Mouse (Mus musculus) intestine, postnatal 0 days (tissue): ENCODE measurements at regions not wholly inside any gene's neighbourhood (a gene's known extent, or its start where the extent isn't known, plus 50 kb on each side); places are given as distances from the start of the nearest gene placed in this dataset.

ENCODE experiments used
- ATAC-seq: fragments of 200-750 bp; cut with Nextera tagmentation; 2 replicates; pipeline ENCODE4 v1.8.0; 2017; ENCODE audit warnings: mild to moderate bottlenecking, moderate TSS enrichment, moderate library complexity
- H3K27ac ChIP-seq: fragments of 300-500 bp; sonication (generic); 2 replicates; pipeline ENCODE4 v1.5.1; 2014; ENCODE audit warnings: mild to moderate bottlenecking, low read depth, low read length, moderate library complexity
- H3K27me3 ChIP-seq: fragments of 300-500 bp; sonication (generic); replicated peaks from 2 replicates; pipeline ENCODE4 v1.6.1; 2014; ENCODE audit warnings: low read length, mixed read lengths; ENCODE audit not compliant: control insufficient read depth, insufficient read depth
- H3K36me3 ChIP-seq: fragments of 300-500 bp; sonication (generic); 2 replicates; pipeline ENCODE4 v1.6.1; 2014; ENCODE audit warnings: mild to moderate bottlenecking, moderate library complexity; ENCODE audit not compliant: control insufficient read depth, insufficient read depth
- H3K4me1 ChIP-seq: fragments of 300-500 bp; sonication (generic); replicated peaks from 2 replicates; pipeline ENCODE4 v1.6.1; 2014; ENCODE audit warnings: antibody characterized with exemption, low read length, mixed read lengths; ENCODE audit not compliant: control insufficient read depth, insufficient read depth
- H3K4me2 ChIP-seq: fragments of 300-500 bp; sonication (generic); replicated peaks from 2 replicates; pipeline ENCODE4 v1.6.1; 2014; ENCODE audit warnings: low read depth, mild to moderate bottlenecking, moderate library complexity
- H3K4me3 ChIP-seq: fragments of 300-500 bp; sonication (generic); 2 replicates; pipeline ENCODE4 v1.5.1; 2014; ENCODE audit warnings: low read depth, low read length
- H3K9ac ChIP-seq: fragments of 300-500 bp; sonication (generic); 2 replicates; pipeline ENCODE4 v1.6.1; 2014; ENCODE audit warnings: mild to moderate bottlenecking, low read depth, low read length
- H3K9me3 ChIP-seq: fragments of 300-500 bp; sonication (generic); 2 replicates; pipeline ENCODE4 v1.6.1; 2016; ENCODE audit warnings: mixed run types; ENCODE audit not compliant: control insufficient read depth
- CTCF ChIP-seq: sonication (generic); IDR thresholded peaks from 2 replicates; pipeline ENCODE4 v1.5.1; 2016; ENCODE audit warnings: low read depth, mild to moderate bottlenecking, control low read depth, antibody characterized with exemption, moderate library complexity
- WGBS: fragments of 180-500 bp; shearing (Covaris S2); extraction: QIAGEN DNeasy Blood & Tissue Kit; methylation state at CpG from one replicate; pipeline ENCODE4 v1.1.7; 2014; 5-methylcytosine and 5-hydroxymethylcytosine counted together

- Histone ChIP-seq H3K27me3 (no peaks in the 10 kb centered on the region), H3K4me3 (no peak overlapping the region), H3K9ac (no peak overlapping the region), H3K36me3 (no peaks in the 10 kb centered on the region), H3K4me1 (no peaks in the 10 kb centered on the region), H3K9me3 (no peaks in the 10 kb centered on the region), H3K4me2 (no peak overlapping the region), H3K27ac (no peak overlapping the region)
- WGBS, result 76% methylated on average over 6 of the region's 6 CpGs
- ATAC-seq, result no peak
- no peak for TF ChIP-seq CTCF
These were observed 75.9 kb upstream of the Dazl start for GRCm38 (mm10) chr17:50369216-50369875.

GRCm38 (mm10) chr17:50370484-50370883 lies 77.0 kb upstream of the Dazl start:
- Histone ChIP-seq H3K4me2 (no peak overlapping the region), H3K4me1 (no peaks in the 10 kb centered on the region), H3K27ac (no peak overlapping the region), H3K9ac (no peak overlapping the region), H3K36me3 (no peaks in the 10 kb centered on the region), H3K4me3 (no peak overlapping the region), H3K27me3 (no peaks in the 10 kb centered on the region), H3K9me3 (no peaks in the 10 kb centered on the region)
- no peak for TF ChIP-seq CTCF
- no peak for ATAC-seq
- WGBS, result 73% methylated on average over 1 of the region's 1 CpGs

- Histone ChIP-seq H3K4me3 (no peak overlapping the region), H3K4me2 (no peak overlapping the region), H3K9me3 (no peaks in the 10 kb centered on the region), H3K27me3 (no peaks in the 10 kb centered on the region), H3K27ac (no peak overlapping the region), H3K36me3 (no peaks in the 10 kb centered on the region), H3K9ac (no peak overlapping the region), H3K4me1 (no peaks in the 10 kb centered on the region)
- no peak for ATAC-seq
- WGBS, result 79% methylated on average over 5 of the region's 5 CpGs
- no peak for TF ChIP-seq CTCF
These were observed 80.2 kb upstream of the Dazl start for GRCm38 (mm10) chr17:50373496-50374141.

- H3K9ac ChIP-seq, result no peak overlapping the region
- no peaks in the 10 kb centered on the region for H3K36me3 ChIP-seq
- TF ChIP-seq CTCF, result no peak
- no peaks in the 10 kb centered on the region for H3K4me1 ChIP-seq
- H3K9me3 ChIP-seq, result no peaks in the 10 kb centered on the region
- no peaks in the 10 kb centered on the region for H3K27me3 ChIP-seq
- H3K4me3 ChIP-seq, result no peak overlapping the region
- H3K4me2 ChIP-seq, result no peak overlapping the region
- WGBS, result 64% methylated on average over 3 of the region's 3 CpGs
- no peak overlapping the region for H3K27ac ChIP-seq
- ATAC-seq, result no peak
These were observed 82.0 kb upstream of the Dazl start for GRCm38 (mm10) chr17:50375465-50375864.

- H3K9ac ChIP-seq, result no peak overlapping the region
These were observed 83.3 kb upstream of the Dazl start for GRCm38 (mm10) chr17:50376708-50377107.

GRCm38 (mm10) chr17:50378141-50378727 lies 84.8 kb upstream of the Dazl start:
- WGBS, result 86% methylated on average over 3 of the region's 3 CpGs
- no peaks in the 10 kb centered on the region for H3K27me3 ChIP-seq
- no peak overlapping the region for H3K9ac ChIP-seq
- no peak overlapping the region for H3K4me3 ChIP-seq
- ATAC-seq, result no peak
- H3K4me2 ChIP-seq, result no peak overlapping the region
- no peaks in the 10 kb centered on the region for H3K36me3 ChIP-seq
- no peak for TF ChIP-seq CTCF
- no peaks in the 10 kb centered on the region for H3K4me1 ChIP-seq
- no peaks in the 10 kb centered on the region for H3K9me3 ChIP-seq
- H3K27ac ChIP-seq, result no peak overlapping the region

More at GRCm38 (mm10) chr17:50376708-50377107, 83.3 kb upstream of the Dazl start:
- no peaks in the 10 kb centered on the region for H3K27me3 ChIP-seq
- no peak overlapping the region for H3K4me3 ChIP-seq
- H3K4me2 ChIP-seq, result no peak overlapping the region
- no peak overlapping the region for H3K27ac ChIP-seq
- no peak for TF ChIP-seq CTCF
- WGBS, result 62% methylated on average over 8 of the region's 8 CpGs
- no peaks in the 10 kb centered on the region for H3K36me3 ChIP-seq
- ATAC-seq, result no peak
- no peaks in the 10 kb centered on the region for H3K4me1 ChIP-seq
- H3K9me3 ChIP-seq, result no peaks in the 10 kb centered on the region
